Mouse (Mus musculus): Measurements from ENCODE around the gene Zc3hc1. TPM values are rescaled to one million over a fixed set of nuclear protein-coding genes. Genes with fewer than 3 reads are reported as not detected.

Gene Zc3hc1
- polyA plus RNA-seq, 1 experiment from 2014 or later: 69.4 TPM

DNA sequence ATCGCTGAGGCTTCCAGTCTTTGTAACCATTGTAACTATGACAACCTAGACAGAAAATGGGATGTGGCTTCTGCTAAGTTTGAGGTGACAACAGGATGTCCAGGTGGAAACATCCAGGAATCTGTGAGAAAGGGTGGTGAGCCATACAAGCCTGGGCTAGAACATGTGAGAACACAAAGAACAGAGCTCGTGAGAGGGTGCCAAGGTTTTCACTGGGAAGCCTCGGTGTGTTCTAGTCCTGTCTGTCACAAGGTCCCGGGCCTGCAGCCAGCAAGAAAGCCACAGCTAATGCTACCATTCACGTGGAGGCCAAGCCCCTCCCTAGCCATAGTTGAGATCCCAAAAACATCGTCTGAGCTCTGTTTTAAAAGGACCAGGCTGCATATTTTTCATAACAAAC is 44.1 kb downstream of the Zc3hc1 start:
- H3K9me3 ChIP-seq: no peaks in the 10 kb centered on the region
- no peak overlapping the region for H3K4me2 ChIP-seq (replicated peaks)
- no peak overlapping the region for H3K27ac ChIP-seq (replicated peaks)
- no peak overlapping the region for H3K9ac ChIP-seq (replicated peaks)
- H3K36me3 ChIP-seq: no peaks in the 10 kb centered on the region
- H3K27me3 ChIP-seq: no peaks in the 10 kb centered on the region
- no peaks in the 10 kb centered on the region for H3K4me1 ChIP-seq
- H3K4me3 ChIP-seq: no peak overlapping the region
- 81% methylated on average over 6 of the region's 6 CpGs for WGBS
- no peak for ATAC-seq (ENCODE audit: low FRiP score, low read depth)

GRCm38 (mm10) chr6:30344032-30344431 is 46.8 kb downstream of the Zc3hc1 start:
- H3K36me3 ChIP-seq: no peaks in the 10 kb centered on the region
- 93% methylated on average over 6 of the region's 6 CpGs for WGBS
- H3K27me3 ChIP-seq: no peaks in the 10 kb centered on the region
- no peak overlapping the region for H3K4me3 ChIP-seq
- no peak overlapping the region for H3K9ac ChIP-seq (replicated peaks)
- no peak for ATAC-seq (ENCODE audit: low FRiP score, low read depth)
- no peaks in the 10 kb centered on the region for H3K4me1 ChIP-seq
- no peaks in the 10 kb centered on the region for H3K9me3 ChIP-seq
- no peak overlapping the region for H3K4me2 ChIP-seq (replicated peaks)
- H3K27ac ChIP-seq (replicated peaks): no peak overlapping the region

DNA sequence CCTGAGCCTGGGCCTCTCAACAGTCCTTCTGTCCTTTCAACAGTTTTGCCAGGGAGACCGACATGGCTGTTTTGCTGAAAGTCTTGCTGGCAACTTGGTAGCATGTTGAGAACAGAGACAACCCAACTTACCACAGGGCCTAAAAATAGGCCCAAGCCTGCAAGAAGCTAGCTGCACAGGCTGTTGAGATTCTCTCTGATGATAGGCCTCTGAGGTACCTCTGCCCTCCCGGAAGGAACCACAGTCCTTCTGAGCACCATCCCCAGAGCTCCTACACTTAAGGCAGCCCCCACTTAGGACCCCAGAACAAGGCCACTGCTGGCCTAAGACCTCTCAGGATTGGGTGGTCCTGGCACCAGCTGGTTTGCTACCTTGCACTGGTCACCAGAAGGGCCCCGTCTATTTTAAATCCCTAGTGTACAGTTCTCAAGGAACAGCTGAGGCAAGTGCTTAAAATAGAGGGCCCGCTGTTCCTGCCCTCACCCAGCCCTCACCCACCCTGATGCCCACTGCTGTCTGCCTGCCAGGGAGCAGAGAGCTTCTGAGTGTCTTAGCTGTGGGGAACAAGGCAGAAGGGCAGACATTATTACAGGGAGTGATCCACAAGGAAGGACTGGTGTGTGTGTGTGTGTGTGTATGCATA is 50.5 kb downstream of the Zc3hc1 start:
- 88% methylated on average over 4 of the region's 4 CpGs for WGBS
- no peaks in the 10 kb centered on the region for H3K27me3 ChIP-seq
- H3K4me1 ChIP-seq: no peaks in the 10 kb centered on the region
- H3K9ac ChIP-seq (replicated peaks): no peak overlapping the region
- no peak overlapping the region for H3K4me2 ChIP-seq (replicated peaks)
- H3K9me3 ChIP-seq: no peaks in the 10 kb centered on the region
- H3K4me3 ChIP-seq: no peak overlapping the region
- no peak overlapping the region for H3K27ac ChIP-seq (replicated peaks)
- no peaks in the 10 kb centered on the region for H3K36me3 ChIP-seq
- ATAC-seq (ENCODE audit: low FRiP score, low read depth): no peak

- ATAC-seq (ENCODE audit: low FRiP score, low read depth): no peak
- no peak overlapping the region for H3K27ac ChIP-seq (replicated peaks)
Measured at GRCm38 (mm10) chr6:30336912-30337311, 53.9 kb downstream of the Zc3hc1 start.

GRCm38 (mm10) chr6:30332262-30332661 is 58.6 kb downstream of the Zc3hc1 start:
- 76% methylated on average over 4 of the region's 4 CpGs for whole genome bisulfite sequencing
- no peak for ATAC-seq (ENCODE audit: low FRiP score, low read depth)
- Histone ChIP-seq H3K27me3 (no peaks in the 10 kb centered on the region), H3K9me3 (no peaks in the 10 kb centered on the region), H3K36me3 (no peaks in the 10 kb centered on the region), H3K27ac (replicated peaks) (no peak overlapping the region), H3K4me2 (replicated peaks) (no peak overlapping the region), H3K4me1 (no peaks in the 10 kb centered on the region), H3K9ac (replicated peaks) (no peak overlapping the region), H3K4me3 (no peak overlapping the region)

More at GRCm38 (mm10) chr6:30336912-30337311, 53.9 kb downstream of the Zc3hc1 start:
- Histone ChIP-seq H3K4me2 (replicated peaks) (no peak overlapping the region), H3K36me3 (no peaks in the 10 kb centered on the region), H3K4me1 (no peaks in the 10 kb centered on the region), H3K9ac (replicated peaks) (no peak overlapping the region), H3K4me3 (no peak overlapping the region), H3K9me3 (no peaks in the 10 kb centered on the region), H3K27me3 (no peaks in the 10 kb centered on the region)
- WGBS: 51% methylated on average over 5 of the region's 5 CpGs

- Histone ChIP-seq H3K4me2 (replicated peaks) (no peak overlapping the region), H3K36me3 (no peaks in the 10 kb centered on the region), H3K27ac (replicated peaks) (no peak overlapping the region), H3K4me3 (no peak overlapping the region), H3K9me3 (no peaks in the 10 kb centered on the region), H3K4me1 (no peaks in the 10 kb centered on the region), H3K27me3 (no peaks in the 10 kb centered on the region), H3K9ac (replicated peaks) (no peak overlapping the region)
- WGBS: 89% methylated on average over 5 of the region's 5 CpGs
- no peak for ATAC-seq (ENCODE audit: low FRiP score, low read depth)
Measured at GRCm38 (mm10) chr6:30330706-30331105, 60.1 kb downstream of the Zc3hc1 start.

DNA sequence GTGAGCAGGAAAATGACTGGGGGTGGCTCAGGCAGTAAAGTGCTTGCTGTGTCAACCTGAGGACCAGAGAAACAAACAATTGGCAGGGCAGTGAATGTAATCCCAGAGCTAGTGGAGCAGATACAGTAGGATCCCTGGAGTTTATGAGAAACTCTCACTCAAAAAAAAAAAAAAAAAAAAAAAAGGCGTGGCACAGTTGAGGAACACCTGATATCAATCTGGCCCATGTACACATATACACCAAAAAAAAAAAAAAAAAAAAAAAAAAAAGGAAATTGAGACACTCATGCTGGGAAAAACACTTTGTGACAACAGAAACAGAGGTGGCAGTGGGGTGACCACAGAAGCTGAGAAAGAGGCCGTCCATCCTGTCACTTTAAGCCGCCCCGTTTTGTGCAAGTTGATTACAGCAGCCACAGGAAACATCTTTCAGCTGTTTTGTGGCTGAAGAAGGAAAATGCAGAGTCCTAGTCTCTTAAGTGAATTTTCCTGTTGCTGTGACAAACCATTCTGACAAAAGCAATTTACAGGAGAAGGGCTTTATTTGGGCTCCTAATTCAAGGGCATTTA is 64.8 kb downstream of the Zc3hc1 start:
- no peak overlapping the region for H3K27ac ChIP-seq (replicated peaks)

GRCm38 (mm10) chr6:30321002-30321401 is 69.8 kb downstream of the Zc3hc1 start:
- Histone ChIP-seq H3K27ac (replicated peaks) (no peak overlapping the region), H3K36me3 (no peaks in the 10 kb centered on the region), H3K4me3 (no peak overlapping the region), H3K4me2 (replicated peaks) (no peak overlapping the region), H3K9ac (replicated peaks) (no peak overlapping the region), H3K27me3 (peaks cover 3% of the 10 kb centered on the region; the same call in 1 of the 2 replicates), H3K4me1 (no peaks in the 10 kb centered on the region), H3K9me3 (no peaks in the 10 kb centered on the region)
- WGBS: 68% methylated on average over 4 of the region's 4 CpGs
- ATAC-seq (ENCODE audit: low FRiP score, low read depth): no peak

More for the DNA sequence above, 64.8 kb downstream of the Zc3hc1 start:
- Histone ChIP-seq H3K4me1 (no peaks in the 10 kb centered on the region), H3K4me3 (no peak overlapping the region), H3K36me3 (no peaks in the 10 kb centered on the region), H3K9ac (replicated peaks) (no peak overlapping the region), H3K4me2 (replicated peaks) (no peak overlapping the region), H3K9me3 (no peaks in the 10 kb centered on the region), H3K27me3 (no peaks in the 10 kb centered on the region)
- ATAC-seq (ENCODE audit: low FRiP score, low read depth): no peak
- WGBS: 86% methylated on average over 3 of the region's 4 CpGs

DNA sequence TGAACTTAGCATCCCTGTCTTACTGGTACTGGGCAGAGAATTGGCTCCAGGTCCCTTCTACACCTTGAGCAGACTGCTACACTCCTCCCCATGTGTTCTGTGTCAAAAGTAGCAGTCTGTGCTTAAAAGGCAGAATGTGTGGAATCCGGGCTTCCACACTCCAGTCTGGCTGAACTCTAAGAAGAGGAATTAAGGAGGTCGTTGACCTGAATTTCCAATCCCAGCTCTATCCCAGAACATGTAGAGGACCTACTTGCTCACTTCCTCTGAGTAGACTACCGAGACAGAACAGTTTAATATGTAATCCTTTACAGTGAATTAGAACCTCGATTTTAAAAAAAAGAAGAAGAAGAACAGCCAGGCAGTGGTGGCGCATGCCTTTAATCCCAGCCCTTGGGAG is 71.6 kb downstream of the Zc3hc1 start:
- WGBS: 84% methylated on average over 5 of the region's 5 CpGs
- Histone ChIP-seq H3K4me2 (replicated peaks) (no peak overlapping the region), H3K9ac (replicated peaks) (no peak overlapping the region), H3K9me3 (no peaks in the 10 kb centered on the region), H3K36me3 (no peaks in the 10 kb centered on the region), H3K4me3 (no peak overlapping the region), H3K4me1 (no peaks in the 10 kb centered on the region), H3K27ac (replicated peaks) (no peak overlapping the region), H3K27me3 (peaks cover 3% of the 10 kb centered on the region; the same call in 1 of the 2 replicates)
- no peak for ATAC-seq (ENCODE audit: low FRiP score, low read depth)

Other genes starting within 250 kb of the Zc3hc1 start
- gene Ube2h, start 86.5 kb downstream of the Zc3hc1 start, polyA plus RNA-seq (2016; fragmentation: Nextera tagmentation; extraction: Ambion mirVana): 63.3 and 71.5 TPM in 2 replicates
- 40.2 and 48.6 TPM in 2 replicates for gene Klhdc10, start 10.8 kb upstream of the Zc3hc1 start, polyA plus RNA-seq (2016; fragmentation: Nextera tagmentation; extraction: Ambion mirVana)
- 45.6 and 49.1 TPM in 2 replicates for gene Tmem209, start 118.8 kb upstream of the Zc3hc1 start, polyA plus RNA-seq (2016; fragmentation: Nextera tagmentation; extraction: Ambion mirVana)
- gene Ssmem1, start 118.8 kb upstream of the Zc3hc1 start, polyA plus RNA-seq (2016; fragmentation: Nextera tagmentation; extraction: Ambion mirVana): 0.22 and 0.34 TPM in 2 replicates
- 5.8 and 6.7 TPM in 2 replicates for gene Cpa2, start 150.6 kb upstream of the Zc3hc1 start, polyA plus RNA-seq (2016; fragmentation: Nextera tagmentation; extraction: Ambion mirVana)
- 1.6 and 1.9 TPM in 2 replicates for gene Cpa4, start 177.3 kb upstream of the Zc3hc1 start, polyA plus RNA-seq (2016; fragmentation: Nextera tagmentation; extraction: Ambion mirVana)
- 0.14 and 0.30 TPM in 2 replicates for gene Cpa5, start 220.0 kb upstream of the Zc3hc1 start, polyA plus RNA-seq (2016; fragmentation: Nextera tagmentation; extraction: Ambion mirVana)
- gene Cpa1, start 248.2 kb upstream of the Zc3hc1 start, polyA plus RNA-seq (2016; fragmentation: Nextera tagmentation; extraction: Ambion mirVana): 0.42 TPM in 1 of 2 replicates, not detected in the other

Data from midbrain, embryonic 12.5 days (tissue).